Mouse (Mus musculus) adipocyte (in vitro differentiated cells): ENCODE data around the gene Gpc6.

Experiments used
- DNase-seq: peaks from one replicate; pipeline ENCODE4 v3.0.0-alpha.2; 2016; ENCODE audit warnings: low spot score

Gene Gpc6

DNA sequence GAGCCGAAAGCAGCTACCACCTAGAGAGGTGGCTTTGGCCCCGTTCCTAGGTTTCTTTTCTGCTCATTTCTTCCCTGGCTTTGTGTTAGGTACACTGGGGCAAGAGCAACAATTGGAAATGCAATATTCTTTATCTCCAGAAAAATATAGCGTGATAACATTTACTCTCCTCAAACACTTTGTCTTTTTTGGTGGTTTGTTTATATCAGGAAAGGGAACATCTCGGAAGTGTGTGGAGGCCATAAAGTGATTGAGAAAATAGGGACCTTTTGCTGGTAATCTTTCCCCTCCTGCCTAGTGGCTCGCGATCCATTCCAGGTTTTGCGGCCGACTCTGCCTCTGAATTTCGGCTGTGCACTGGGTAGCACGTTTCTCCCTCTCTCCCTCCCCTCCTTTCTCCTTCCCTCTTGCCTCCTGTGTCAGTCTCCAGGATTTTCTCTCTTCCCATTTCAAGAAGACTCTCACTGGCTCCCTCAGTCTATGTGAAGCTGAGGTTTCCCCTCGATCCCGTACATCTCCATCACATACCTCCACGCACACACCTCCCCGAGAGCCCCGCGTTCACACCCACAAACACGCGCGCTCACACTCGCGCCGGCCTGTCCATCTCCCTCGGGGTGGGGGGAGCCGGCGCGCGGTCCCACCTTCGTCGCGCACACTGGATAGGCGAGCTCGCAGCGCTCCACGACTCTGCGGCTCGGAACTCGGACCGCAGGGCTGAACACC lies at the start of gene Gpc6:
TSS of gene Gpc6 (plus strand) at position 440 of the 726 bp plus-strand sequence.
- DNase-seq: peak; percentile 86

DNA sequence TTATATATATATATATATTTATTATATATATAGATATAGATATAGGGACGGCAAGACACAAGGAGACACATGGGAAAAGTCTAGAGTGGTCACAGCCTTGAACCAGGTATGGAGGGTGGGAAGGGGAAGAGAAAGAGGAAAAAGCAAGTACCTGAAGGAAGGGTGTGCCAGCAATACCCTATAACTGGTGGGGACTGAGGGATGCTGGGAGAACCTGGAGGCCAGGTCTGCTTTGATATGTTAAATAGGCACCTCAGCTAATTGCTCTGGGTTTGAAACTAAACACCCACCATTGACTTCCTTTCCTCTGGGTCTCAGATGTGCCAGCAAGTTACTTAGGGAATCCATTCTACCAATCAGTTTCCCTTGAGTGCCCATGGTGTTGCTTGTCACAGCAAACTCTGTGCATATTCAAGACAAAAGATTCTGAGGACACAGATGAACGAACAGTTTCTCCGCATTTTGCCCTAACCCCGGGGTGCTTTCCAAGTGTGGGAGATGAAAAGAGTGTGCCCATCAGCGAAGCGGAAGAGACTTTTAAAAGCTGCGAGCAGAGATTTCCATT lies 42.6 kb upstream of the Gpc6 start:
- DNase-seq: no peak

DNA sequence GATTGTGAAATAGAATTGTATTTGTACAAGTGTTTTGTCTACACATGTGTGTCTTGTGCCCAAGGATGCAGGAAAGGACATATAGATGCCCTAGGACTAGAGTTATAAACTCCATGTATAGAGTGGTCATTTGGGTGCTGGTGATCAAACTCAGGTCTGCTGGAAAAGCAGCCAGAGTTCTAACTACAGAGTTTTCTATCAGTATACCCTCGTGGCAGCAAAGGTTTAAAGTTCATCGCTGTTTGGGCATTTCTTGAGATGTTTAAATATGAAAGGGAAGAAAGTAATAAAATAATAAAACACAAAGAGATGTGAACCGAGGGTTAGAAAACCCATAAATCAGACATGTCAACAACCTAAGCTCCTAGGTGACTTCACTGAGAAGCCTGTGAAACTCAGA lies 30.8 kb upstream of the Gpc6 start:
- no peak for DNase-seq

DNA sequence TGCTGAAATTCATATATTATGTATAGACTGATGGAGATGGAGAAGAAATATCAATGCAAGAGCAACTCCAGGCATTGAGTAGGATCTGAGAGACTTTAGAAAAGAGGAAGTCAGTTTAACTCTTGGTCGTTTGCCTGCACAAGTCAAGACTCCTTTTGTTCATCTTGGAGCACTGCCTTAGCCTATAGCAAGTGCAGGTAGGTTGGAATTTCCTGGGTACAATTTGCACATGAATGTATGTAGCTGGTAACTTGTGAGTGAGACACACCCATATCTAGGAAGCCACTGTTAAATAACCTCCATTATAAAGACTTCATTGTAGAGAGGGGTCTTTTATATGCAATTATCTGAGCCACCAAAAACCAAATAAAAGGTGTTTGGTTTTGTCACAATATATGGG lies 27.1 kb upstream of the Gpc6 start:
- no peak for DNase-seq

- DNase-seq: no peak
Measured at GRCm38 (mm10) chr14:116911768-116912167, 13.3 kb upstream of the Gpc6 start.

GRCm38 (mm10) chr14:116916874-116917273 lies 8.2 kb upstream of the Gpc6 start:
- DNase-seq: no peak

DNA sequence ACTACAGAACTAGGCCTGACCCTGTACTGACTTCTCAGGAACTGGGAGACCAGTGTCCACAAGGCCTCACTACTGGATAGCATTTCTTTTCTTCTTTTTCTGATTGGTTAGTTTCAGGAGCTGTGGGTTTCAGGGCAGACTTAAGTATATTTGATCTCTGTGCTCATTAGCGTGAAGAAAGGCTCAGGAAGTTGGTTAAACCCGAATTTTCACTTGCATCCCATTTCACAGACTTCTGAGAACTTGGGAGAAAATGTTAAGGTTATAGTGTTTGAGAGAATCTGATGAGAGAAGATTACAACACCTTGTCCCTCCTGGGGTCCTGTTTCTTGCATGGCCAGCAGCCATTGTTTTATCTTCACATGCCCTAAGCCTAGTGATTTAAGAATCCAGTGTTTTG lies 849 bp upstream of the Gpc6 start:
- DNase-seq: no peak

- peak; percentile 55 for DNase-seq
Measured at GRCm38 (mm10) chr14:116925691-116926403, 732 bp downstream of the Gpc6 start.

GRCm38 (mm10) chr14:116926404-116927171 lies 1.5 kb downstream of the Gpc6 start:
- peak; percentile 77 for DNase-seq

DNA sequence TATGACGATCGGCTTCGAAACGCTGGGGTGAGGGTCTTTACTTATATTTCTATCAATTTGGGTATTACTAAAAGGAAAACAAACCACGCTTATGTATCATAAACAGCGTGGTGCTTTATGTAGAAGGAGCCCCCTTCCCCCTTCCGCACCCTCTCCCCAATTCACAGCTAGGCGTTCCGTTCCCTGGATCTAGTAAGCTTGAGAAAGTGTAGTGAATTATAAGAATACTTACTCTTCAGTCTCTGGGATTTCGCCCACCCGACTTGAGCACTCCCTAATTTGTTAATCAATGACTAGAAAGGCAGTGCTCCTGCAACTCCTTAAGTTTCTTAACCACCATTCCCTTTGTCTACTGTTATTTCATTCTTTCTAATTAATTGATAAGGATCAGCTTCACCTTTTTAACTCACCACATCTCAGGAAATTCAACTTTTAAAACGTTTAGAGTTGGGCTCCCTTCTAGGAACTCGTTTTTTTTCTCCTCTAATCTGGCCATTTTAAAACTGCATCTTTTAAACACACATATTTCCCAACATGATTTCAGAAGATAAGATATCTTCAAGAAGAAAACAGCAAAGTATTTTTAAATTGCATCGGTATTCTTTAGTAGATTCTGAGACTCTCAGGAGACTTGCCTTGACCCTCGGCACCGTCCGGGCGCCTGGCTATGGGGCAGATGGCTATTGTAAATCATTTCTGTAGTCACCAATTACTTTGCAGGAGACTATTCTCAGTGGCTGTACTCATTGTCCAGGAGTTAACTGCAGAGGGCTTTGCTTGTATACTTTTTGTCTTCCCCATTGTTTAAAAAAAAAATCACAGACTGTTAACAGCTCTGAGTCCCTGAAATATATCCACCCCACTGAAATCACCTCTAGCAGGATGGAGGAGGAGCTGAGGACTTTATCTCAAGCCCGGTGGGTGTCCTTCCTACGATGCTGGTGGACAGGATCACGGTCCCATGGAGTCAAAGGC lies 2.5 kb downstream of the Gpc6 start:
- DNase-seq: peak; percentile 55

- peak; percentile 50 for DNase-seq
Measured at GRCm38 (mm10) chr14:116928395-116928794, 3.3 kb downstream of the Gpc6 start.

- DNase-seq: peak; percentile 59
Measured at GRCm38 (mm10) chr14:116928796-116929529, 3.8 kb downstream of the Gpc6 start.

GRCm38 (mm10) chr14:116933825-116934224 lies 8.7 kb downstream of the Gpc6 start:
- DNase-seq: no peak

DNA sequence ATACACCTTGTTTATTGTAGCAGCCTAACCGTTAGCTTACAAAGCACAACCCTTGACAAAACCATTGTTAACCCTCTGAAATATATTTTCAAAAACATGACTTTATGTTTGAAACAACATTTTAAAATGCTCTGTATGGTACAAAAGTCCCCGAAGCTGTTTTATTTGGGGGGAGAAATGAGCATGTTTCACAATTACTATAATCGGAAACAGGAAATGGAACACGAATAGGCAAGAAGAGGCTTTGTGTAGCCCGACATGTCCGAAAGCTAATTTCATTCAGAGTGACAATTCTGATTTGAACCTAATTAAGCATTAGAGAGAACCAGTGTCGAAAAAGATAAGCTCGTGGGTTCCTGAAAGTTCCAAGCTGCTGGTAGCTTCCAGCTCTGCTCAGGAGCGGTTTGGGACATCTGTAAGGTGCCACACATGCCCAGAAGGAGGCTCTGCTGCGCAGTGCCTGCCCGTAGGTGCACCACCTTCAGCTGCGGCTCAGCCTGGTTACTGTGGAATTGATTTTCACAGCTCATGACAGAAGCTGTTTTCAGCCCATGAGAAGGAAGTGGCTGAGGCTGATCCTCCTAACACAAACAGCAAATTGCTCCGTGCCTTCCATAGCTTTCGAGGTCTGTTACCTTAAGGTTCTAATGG lies 12.9 kb downstream of the Gpc6 start:
- DNase-seq: no peak

GRCm38 (mm10) chr14:116938735-116939134 lies 13.6 kb downstream of the Gpc6 start:
- no peak for DNase-seq

- no peak for DNase-seq
Measured at GRCm38 (mm10) chr14:116939561-116939960, 14.4 kb downstream of the Gpc6 start.

DNA sequence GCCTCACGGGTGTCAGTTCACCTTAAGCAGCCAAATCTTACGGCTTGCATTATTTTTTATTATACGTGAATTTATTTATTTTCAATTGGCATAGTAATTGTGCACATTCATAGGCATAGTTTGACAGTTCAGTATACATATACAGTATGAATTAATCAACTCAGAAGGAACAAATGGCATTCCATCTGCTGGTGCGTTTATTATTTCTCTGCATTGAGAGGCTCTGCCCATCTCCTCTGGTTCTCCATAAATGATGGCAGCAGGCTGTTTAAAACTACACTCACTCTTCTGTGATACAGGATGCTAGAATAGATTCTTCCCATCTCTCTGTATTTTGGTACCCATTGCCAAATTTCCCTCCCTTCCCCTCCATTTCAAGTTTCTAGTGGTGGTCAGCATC lies 16.7 kb downstream of the Gpc6 start:
- DNase-seq: no peak

GRCm38 (mm10) chr14:116943751-116944150 lies 18.6 kb downstream of the Gpc6 start:
- no peak for DNase-seq

DNA sequence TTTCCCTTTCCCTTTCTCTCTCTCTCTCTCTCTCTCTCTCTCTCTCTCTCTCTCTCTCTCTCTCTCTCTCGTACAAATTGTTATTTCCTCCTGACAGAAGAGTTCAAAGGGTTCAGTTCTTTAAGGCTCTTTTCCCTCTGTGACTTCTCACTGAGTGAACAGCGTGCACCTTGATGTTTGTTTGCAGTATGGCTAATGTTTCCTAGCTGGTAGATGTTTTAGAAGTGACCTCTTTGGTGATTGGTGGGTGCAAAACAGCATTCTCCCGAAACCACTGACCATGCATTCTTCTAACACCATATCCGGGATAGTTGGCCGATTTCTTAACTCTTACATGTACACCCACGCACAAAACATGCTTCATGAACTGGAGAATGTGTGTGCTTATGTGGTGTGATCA lies 20.9 kb downstream of the Gpc6 start:
- DNase-seq: no peak

GRCm38 (mm10) chr14:116947461-116947860 lies 22.3 kb downstream of the Gpc6 start:
- no peak for DNase-seq
